Mouse (Mus musculus) heart, embryonic 14.5 days (tissue): ENCODE results near the gene Plxnb3. TPM values are rescaled to one million over a fixed set of nuclear protein-coding genes. Genes with fewer than 3 reads are reported as not detected.
"Not testable (repeated sequence)": the region's sequence is repeated elsewhere in the genome, so short reads cannot be mapped to it uniquely, and the experiment has no call there.

Experiments
- ATAC-seq: fragments of 200-750 bp; cut with Nextera tagmentation; 2 replicates; pipeline ENCODE4 v1.8.0; 2017; ENCODE audit warnings: low read depth, moderate TSS enrichment; ENCODE audit not compliant: insufficient number of reproducible peaks, insufficient read depth, low FRiP score
- H3K27ac ChIP-seq, 2 experiments: fragments of 200-500 bp in 1 of 2; fragments of 300-500 bp in 1 of 2; sonication (generic) in 1 of 2; replicated peaks in 1 of 2; 2 replicates each; pipeline ENCODE4 v1.5.1; 2012 to 2014; ENCODE audit warnings: low read depth in 2 of 2, low read length in 2 of 2, control low read depth in 1 of 2, mild to moderate bottlenecking in 1 of 2, mixed read lengths in 1 of 2; ENCODE audit not compliant: control insufficient read depth in 1 of 2, insufficient read depth in 1 of 2
- H3K27me3 ChIP-seq: fragments of 300-500 bp; sonication (generic); 2 replicates; pipeline ENCODE4 v1.6.1; 2014; ENCODE audit warnings: mild to moderate bottlenecking, low read length, control low read depth; ENCODE audit not compliant: control insufficient read depth, insufficient read depth
- H3K36me3 ChIP-seq: fragments of 300-500 bp; sonication (generic); 2 replicates; pipeline ENCODE4 v1.6.1; 2014; ENCODE audit warnings: mild to moderate bottlenecking, control low read depth, low read length, mixed read lengths; ENCODE audit not compliant: control insufficient read depth, insufficient read depth
- H3K4me1 ChIP-seq, 2 experiments: fragments of 200-500 bp in 1 of 2; fragments of 300-500 bp in 1 of 2; sonication (generic) in 1 of 2; 2 replicates each; pipeline ENCODE4 v1.6.1; 2012 to 2014; ENCODE audit warnings: low read length in 2 of 2, control low read depth in 1 of 2, mixed read lengths in 1 of 2; ENCODE audit not compliant: control insufficient read depth in 2 of 2, insufficient read depth in 2 of 2
- H3K4me2 ChIP-seq: fragments of 300-500 bp; sonication (generic); 2 replicates; pipeline ENCODE4 v1.6.1; 2014; ENCODE audit warnings: mild to moderate bottlenecking, low read length
- H3K4me3 ChIP-seq, 2 experiments: fragments of 200-500 bp in 1 of 2; fragments of 300-500 bp in 1 of 2; sonication (generic) in 1 of 2; 2 replicates each; pipeline ENCODE4 v1.5.1; 2012 to 2014; ENCODE audit warnings: low read length in 2 of 2, mild to moderate bottlenecking in 2 of 2, control low read depth in 1 of 2, low read depth in 1 of 2, moderate library complexity in 1 of 2; ENCODE audit not compliant: control insufficient read depth in 1 of 2, insufficient read depth in 1 of 2
- H3K9ac ChIP-seq: fragments of 300-500 bp; sonication (generic); 2 replicates; pipeline ENCODE4 v1.6.1; 2014; ENCODE audit warnings: mild to moderate bottlenecking, low read length
- H3K9me3 ChIP-seq: fragments of 300-500 bp; sonication (generic); 2 replicates; pipeline ENCODE4 v1.6.1; 2016; ENCODE audit warnings: low read length, control low read depth; ENCODE audit not compliant: control insufficient read depth
- WGBS: fragments of 180-500 bp; shearing (Covaris S2); extraction: QIAGEN DNeasy Blood & Tissue Kit; methylation state at CpG from one replicate; pipeline ENCODE4 v1.1.7; 2014; 5-methylcytosine and 5-hydroxymethylcytosine counted together
- polyA plus RNA-seq: library from polyadenylated mRNA; unstranded; fragments of >200 nt; fragmentation: Nextera tagmentation; extraction: Ambion mirVana; gene quantifications from 2 replicates; pipeline ENCODE4 v1.2.1, GENCODE M21; 2014

Plxnb3 gene
- polyA plus RNA-seq, 1 experiment from 2014 or later: 0.69 TPM

DNA sequence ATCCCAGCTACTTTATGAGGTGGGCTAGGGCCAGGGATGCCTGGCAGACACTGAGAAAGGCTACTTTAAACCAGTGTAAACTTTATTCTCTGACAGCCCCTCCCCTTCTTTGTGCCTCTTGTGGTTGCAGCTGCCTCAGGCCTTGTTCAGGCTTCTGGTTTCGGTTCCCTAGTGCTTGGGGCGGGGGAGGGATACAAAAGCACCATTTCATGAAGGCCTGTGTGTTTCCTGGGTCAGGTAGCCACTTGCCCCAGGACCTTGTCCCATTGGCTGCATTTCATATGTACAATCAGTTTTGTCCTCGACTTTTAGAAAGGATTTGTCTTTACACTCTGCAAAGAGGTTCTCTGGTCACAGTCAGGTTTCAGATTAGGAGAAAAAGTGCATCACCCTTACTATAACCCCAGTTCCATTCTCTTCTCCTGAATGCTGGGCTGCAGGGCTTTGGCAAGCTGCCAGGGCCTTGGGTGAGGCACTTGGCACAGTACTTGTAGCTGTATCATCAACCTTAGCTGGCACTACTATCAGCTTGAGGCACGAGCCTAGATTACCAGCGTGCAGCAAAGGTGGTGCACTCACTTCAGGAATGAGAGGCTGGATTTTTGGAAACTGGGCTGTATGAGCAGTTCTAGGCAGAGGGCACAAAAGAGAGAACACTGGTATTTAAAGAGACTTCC, 38.1 kb upstream of the Plxnb3 start:
- no peaks in the 10 kb centered on the region for H3K9me3 ChIP-seq
- peak overlapping the region; percentile 74 for H3K4me2 ChIP-seq
- peak overlapping the region; percentile 45 to 61 for H3K27ac ChIP-seq
- WGBS: 35% methylated on average over 5 of the region's 5 CpGs
- H3K27me3 ChIP-seq: no peaks in the 10 kb centered on the region
- peaks cover 6% of the 10 kb centered on the region; the same call in 1 of the 2 replicates for H3K36me3 ChIP-seq
- H3K9ac ChIP-seq: no peak overlapping the region
- H3K4me3 ChIP-seq: no peak overlapping the region
- peaks cover 19 to 29% of the 10 kb centered on the region in 2 experiments for H3K4me1 ChIP-seq
- ATAC-seq: no peak

DNA sequence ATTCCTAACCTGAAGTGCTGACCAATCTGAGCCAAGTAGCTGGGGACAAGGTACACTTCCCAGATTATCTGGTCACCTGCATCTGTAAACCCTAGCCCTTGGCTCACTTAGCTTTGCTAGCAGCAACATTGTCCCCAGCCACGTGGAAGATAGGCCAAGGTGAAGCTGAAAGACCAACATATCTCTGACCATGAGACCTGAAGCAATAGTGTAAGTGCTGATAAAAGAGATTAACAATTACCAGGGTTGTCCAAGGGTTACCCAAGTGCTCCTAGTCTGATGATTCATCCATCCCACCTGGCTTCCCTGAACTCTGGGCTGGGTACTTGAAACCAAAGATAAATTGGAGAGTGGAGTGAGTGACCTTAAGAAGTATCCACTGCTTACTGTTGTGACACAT, 26.0 kb upstream of the Plxnb3 start:
- H3K9me3 ChIP-seq: no peaks in the 10 kb centered on the region
- no peaks in the 10 kb centered on the region for H3K4me1 ChIP-seq
- 43% methylated on average over 1 of the region's 1 CpGs for WGBS
- no peak overlapping the region for H3K9ac ChIP-seq
- H3K4me2 ChIP-seq: no peak overlapping the region
- H3K4me3 ChIP-seq: no peak overlapping the region
- no peak for ATAC-seq
- no peak overlapping the region for H3K27ac ChIP-seq
- 0 out of 2 replicates have a peak, but pooled peaks cover 33% of the 10 kb centered on the region for H3K36me3 ChIP-seq
- no peaks in the 10 kb centered on the region for H3K27me3 ChIP-seq

DNA sequence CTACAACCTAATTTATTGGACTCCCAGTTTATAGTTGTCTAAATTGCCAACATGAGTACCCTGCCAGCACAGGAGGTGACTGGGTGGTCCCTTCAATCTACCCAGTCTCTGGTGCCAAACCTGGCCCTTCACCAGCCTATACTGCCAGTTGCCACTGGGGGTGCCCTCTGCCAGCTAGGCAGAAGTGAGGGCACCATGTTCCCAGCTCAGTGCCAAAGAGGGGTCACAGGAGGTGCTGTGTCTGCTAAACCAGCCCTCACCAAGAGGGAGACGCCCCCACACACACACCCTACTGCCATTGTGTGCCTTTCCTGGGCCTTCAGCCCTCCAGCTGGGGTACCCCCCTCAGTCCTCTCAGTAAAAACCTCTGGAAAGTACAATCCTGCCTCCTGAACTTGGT, 18.7 kb upstream of the Plxnb3 start:
- 50% methylated on average over 1 of the region's 1 CpGs for WGBS
- Histone ChIP-seq H3K9me3 (no peaks in the 10 kb centered on the region), H3K27ac (no peak overlapping the region), H3K4me1 (no peaks in the 10 kb centered on the region), H3K36me3 (0 out of 2 replicates have a peak, but pooled peaks cover 3% of the 10 kb centered on the region), H3K27me3 (no peaks in the 10 kb centered on the region), H3K4me3 (no peak overlapping the region), H3K9ac (no peak overlapping the region), H3K4me2 (no peak overlapping the region)
- ATAC-seq: no peak

DNA sequence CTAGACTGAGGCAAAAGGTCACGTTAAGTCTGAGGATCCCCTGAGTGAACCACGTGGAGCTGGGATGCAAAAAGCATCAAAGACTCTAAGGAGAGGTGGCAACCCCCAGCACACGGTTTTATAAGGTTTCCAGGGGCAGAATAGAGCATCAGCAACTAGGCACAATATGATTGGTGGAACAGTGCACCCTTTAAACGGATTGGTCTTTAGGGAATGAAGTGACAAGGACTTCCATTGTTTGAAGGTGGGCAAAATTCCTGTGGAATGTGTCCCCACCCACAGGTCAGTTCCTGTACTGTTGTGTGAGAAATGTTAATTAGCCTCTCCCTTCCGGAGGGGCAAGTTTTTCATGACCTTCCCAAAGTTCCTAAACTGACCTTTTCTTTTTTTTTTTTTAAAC, 17.7 kb upstream of the Plxnb3 start:
- 0 out of 2 replicates have a peak, but pooled peaks cover 3% of the 10 kb centered on the region for H3K36me3 ChIP-seq
- no peaks in the 10 kb centered on the region for H3K27me3 ChIP-seq
- no peak overlapping the region for H3K4me2 ChIP-seq
- 59% methylated on average over 5 of the region's 5 CpGs for WGBS
- no peak overlapping the region for H3K9ac ChIP-seq
- no peak for ATAC-seq
- H3K4me3 ChIP-seq: no peak overlapping the region
- H3K9me3 ChIP-seq: no peaks in the 10 kb centered on the region
- H3K27ac ChIP-seq: no peak overlapping the region
- H3K4me1 ChIP-seq: no peaks in the 10 kb centered on the region

DNA sequence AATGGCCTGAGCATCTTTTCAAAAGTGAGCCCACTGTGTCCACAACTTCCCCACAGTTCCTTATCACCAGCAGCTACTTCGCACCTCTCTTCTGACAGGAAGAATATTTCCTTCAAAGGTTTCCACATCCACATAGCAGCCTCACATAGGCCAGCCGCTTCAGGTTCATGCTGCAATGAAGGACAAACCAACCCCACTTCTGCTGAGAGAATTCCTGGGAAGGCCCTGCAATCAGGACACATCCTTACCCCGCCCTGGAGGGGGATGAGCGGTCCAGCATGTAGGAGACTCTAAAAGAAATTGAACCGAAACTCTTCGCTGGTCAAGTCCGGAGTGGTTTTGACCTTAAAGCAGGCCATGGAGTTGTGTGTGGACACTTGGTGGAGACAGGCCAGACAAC, 17.0 kb upstream of the Plxnb3 start:
- not testable (repeated sequence) for H3K4me1 ChIP-seq, H3K4me3 ChIP-seq, H3K9ac ChIP-seq, H3K9me3 ChIP-seq, H3K27me3 ChIP-seq, H3K27ac ChIP-seq, H3K36me3 ChIP-seq, H3K4me2 ChIP-seq, ATAC-seq
- WGBS: 88% methylated on average over 7 of the region's 7 CpGs

DNA sequence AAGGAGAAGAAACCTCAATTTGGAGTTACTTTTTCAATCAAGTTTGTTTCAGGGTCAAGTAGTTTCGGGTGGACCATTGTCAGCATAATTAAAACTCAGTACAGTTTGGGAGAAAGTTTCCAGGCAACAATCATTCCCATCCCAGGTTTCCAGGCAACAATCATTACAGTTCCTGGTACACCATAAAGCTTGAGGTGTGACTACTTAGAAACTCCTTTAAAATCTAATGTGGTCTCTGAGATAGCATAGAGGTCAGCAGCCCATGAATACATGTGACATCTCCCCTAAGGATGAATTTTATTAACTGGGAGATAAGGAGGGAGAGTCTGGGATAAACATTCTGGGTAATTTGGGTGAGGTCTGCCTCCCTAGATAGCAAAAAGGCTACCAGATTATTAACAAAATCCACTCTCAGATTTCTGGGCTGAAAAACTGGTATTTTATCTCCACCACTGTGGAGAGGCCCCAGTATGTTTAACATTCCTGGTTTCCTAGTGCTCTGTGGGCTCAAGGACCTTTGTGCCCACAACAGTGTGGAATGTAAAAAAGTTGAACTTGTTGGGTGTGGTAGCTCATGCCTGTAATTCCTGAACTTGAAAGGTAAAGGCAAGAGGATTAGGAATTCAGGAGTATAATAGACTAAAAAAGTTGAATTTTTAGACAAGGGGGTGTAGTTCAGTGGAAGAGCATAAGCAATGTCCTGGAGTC, 12.0 kb upstream of the Plxnb3 start:
- Histone ChIP-seq H3K9ac (no peak overlapping the region), H3K27ac (no peak overlapping the region), H3K36me3 (no peaks in the 10 kb centered on the region), H3K27me3 (no peaks in the 10 kb centered on the region), H3K4me2 (no peak overlapping the region), H3K4me3 (no peak overlapping the region), H3K4me1 (no peaks in the 10 kb centered on the region), H3K9me3 (no peaks in the 10 kb centered on the region)
- WGBS: 48% methylated on average over 1 of the region's 1 CpGs
- ATAC-seq: no peak

DNA sequence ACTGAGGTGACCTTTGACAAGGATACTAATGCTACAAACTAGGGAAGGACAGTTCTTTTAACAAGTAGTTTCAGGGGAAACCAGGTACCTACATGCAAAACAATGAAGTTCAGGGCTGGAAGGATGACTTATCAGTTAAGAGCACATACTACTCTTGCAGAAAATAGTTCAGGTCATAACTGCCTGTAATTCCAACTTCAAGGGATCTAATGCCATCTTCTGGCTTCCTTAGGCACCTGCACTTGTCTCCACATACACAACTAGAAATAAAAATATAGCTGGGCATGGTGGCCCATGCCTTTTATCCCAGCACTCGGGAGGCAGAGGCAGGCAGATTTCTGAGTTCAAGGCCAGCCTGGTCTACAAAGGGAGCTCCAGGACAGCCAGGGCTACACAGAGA, 7.9 kb upstream of the Plxnb3 start:
- 68% methylated on average over 1 of the region's 1 CpGs for WGBS
- H3K36me3 ChIP-seq: no peaks in the 10 kb centered on the region
- ATAC-seq: no peak

More for the DNA sequence above, 7.9 kb upstream of the Plxnb3 start:
- Histone ChIP-seq H3K4me1 (no peaks in the 10 kb centered on the region), H3K9ac (no peak overlapping the region), H3K27ac (no peak overlapping the region), H3K4me3 (no peak overlapping the region), H3K27me3 (no peaks in the 10 kb centered on the region), H3K4me2 (no peak overlapping the region), H3K9me3 (no peaks in the 10 kb centered on the region)
